Mouse (Mus musculus) MEL (cell line): ENCODE measurements around the gene Rprd2.
"Not testable (repeated sequence)": the region's sequence is repeated elsewhere in the genome, so short reads cannot be mapped to it uniquely, and the experiment has no call there.

Experiments used
- CTCF ChIP-seq, 3 experiments: IDR thresholded peaks in 2 of 3; conservative IDR thresholded peaks in 1 of 3; 2 replicates each; pipeline ENCODE4 v1.5.1; 2011 to 2012; ENCODE audit warnings: low read length in 3 of 3, low read depth in 2 of 3, mild to moderate bottlenecking in 2 of 3, improper control_type of control experiment in 1 of 3, inconsistent platforms in 1 of 3, mixed read lengths in 1 of 3, moderate library complexity in 1 of 3; ENCODE audit not compliant: control insufficient read depth in 1 of 3, insufficient read depth in 1 of 3, poor library complexity in 1 of 3, severe bottlenecking in 1 of 3
- MAFK ChIP-seq: IDR thresholded peaks from 2 replicates; pipeline ENCODE4 v1.6.1; 2011; ENCODE audit warnings: low read depth, mild to moderate bottlenecking, low read length, improper control_type of control experiment, borderline replicate concordance
- POLR2AphosphoS2 ChIP-seq: IDR thresholded peaks from 2 replicates; pipeline ENCODE4 v1.6.1; 2011; ENCODE audit warnings: low read length, improper control_type of control experiment

- TF ChIP-seq POLR2AphosphoS2; CTCF (IDR thresholded peaks at IDR 0.05 in 2 of 3, conservative IDR thresholded peaks at IDR 0.05 in 1 of 3; ENCODE audit: control insufficient read depth in 1 of 3, insufficient read depth in 1 of 3, low read depth in 2 of 3, low read length in 3 of 3, poor library complexity in 1 of 3, severe bottlenecking in 1 of 3); MAFK: not testable (repeated sequence)
These were observed 39.6 kb upstream of the Rprd2 start for GRCm38 (mm10) chr3:95858278-95858677.
